Mouse (Mus musculus) liver, embryonic 14.5 days (tissue): ENCODE data around the gene Xrcc4. TPM values are rescaled to one million over a fixed set of nuclear protein-coding genes. Genes with fewer than 3 reads are reported as not detected.

ENCODE experiments used
- ATAC-seq: fragments of 200-750 bp; cut with Nextera tagmentation; 2 replicates; pipeline ENCODE4 v1.8.0; 2017; ENCODE audit warnings: moderate number of reproducible peaks, mild to moderate bottlenecking, moderate library complexity; ENCODE audit not compliant: insufficient read depth
- DNase-seq, 3 experiments: peaks; one replicate each; pipeline ENCODE4 v3.0.0-alpha.2; 2012 to 2013; ENCODE audit warnings: low read depth in 3 of 3, low spot score in 3 of 3
- H3K27ac ChIP-seq: fragments of 300-500 bp; sonication (generic); 2 replicates; pipeline ENCODE4 v1.5.1; 2014; ENCODE audit warnings: moderate library complexity, mild to moderate bottlenecking, control low read depth, inconsistent platforms
- H3K27me3 ChIP-seq: fragments of 300-500 bp; sonication (generic); 2 replicates; pipeline ENCODE4 v1.6.1; 2014; ENCODE audit warnings: mild to moderate bottlenecking, low read length, moderate library complexity; ENCODE audit not compliant: control insufficient read depth, insufficient read depth
- H3K36me3 ChIP-seq: fragments of 300-500 bp; sonication (generic); replicated peaks from 2 replicates; pipeline ENCODE4 v1.6.1; 2014; ENCODE audit warnings: low read depth; ENCODE audit not compliant: control insufficient read depth, insufficient read depth
- H3K4me1 ChIP-seq, 2 experiments: fragments of 200-500 bp in 1 of 2; fragments of 300-500 bp in 1 of 2; sonication (generic) in 1 of 2; replicated peaks; 2 replicates each; pipeline ENCODE4 v1.6.1; 2012 to 2014; ENCODE audit warnings: antibody characterized with exemption in 1 of 2, inconsistent platforms in 1 of 2, low read length in 1 of 2; ENCODE audit not compliant: control insufficient read depth in 2 of 2, insufficient read depth in 2 of 2
- H3K4me2 ChIP-seq: fragments of 300-500 bp; sonication (generic); 2 replicates; pipeline ENCODE4 v1.6.1; 2014; ENCODE audit warnings: low read depth, mild to moderate bottlenecking, control low read depth, moderate library complexity
- H3K4me3 ChIP-seq, 2 experiments: fragments of 200-500 bp in 1 of 2; fragments of 300-500 bp in 1 of 2; sonication (generic) in 1 of 2; 2 replicates each; pipeline ENCODE4 v1.5.1; 2012 to 2014; ENCODE audit warnings: low read depth in 2 of 2, low read length in 2 of 2, mild to moderate bottlenecking in 2 of 2, control low read depth in 1 of 2, inconsistent platforms in 1 of 2, moderate library complexity in 1 of 2; ENCODE audit not compliant: insufficient read depth in 1 of 2
- H3K9ac ChIP-seq: fragments of 300-500 bp; sonication (generic); replicated peaks from 2 replicates; pipeline ENCODE4 v1.6.1; 2014; ENCODE audit warnings: mild to moderate bottlenecking, control low read depth, moderate library complexity
- H3K9me3 ChIP-seq: fragments of 300-500 bp; sonication (generic); 2 replicates; pipeline ENCODE4 v1.6.1; 2016; ENCODE audit warnings: low read length, mixed read lengths; ENCODE audit not compliant: control insufficient read depth
- CTCF ChIP-seq: IDR thresholded peaks from 2 replicates; pipeline ENCODE4 v1.5.1; 2016; ENCODE audit warnings: antibody characterized with exemption, low read depth, control low read depth
- EP300 ChIP-seq: IDR thresholded peaks from 2 replicates; pipeline ENCODE4 v1.6.1; 2016; ENCODE audit warnings: antibody characterized with exemption, low read depth
- WGBS: fragments of 180-500 bp; shearing (Covaris S2); extraction: QIAGEN DNeasy Blood & Tissue Kit; methylation state at CpG from one replicate; pipeline ENCODE4 v1.1.7; 2014; ENCODE audit not compliant: insufficient replicate concordance; 5-methylcytosine and 5-hydroxymethylcytosine counted together
- polyA plus RNA-seq, 2 experiments: library from polyadenylated mRNA; depleted of rRNA in 1 of 2; stranded (reverse) in 1 of 2; unstranded in 1 of 2; fragments of >200 nt; fragmentation: Nextera tagmentation in 1 of 2; extraction: Ambion mirVana in 1 of 2; gene quantifications; 2 replicates each; pipeline versions ENCODE4 v1.2.1 to v1.2.3; 2012 to 2014

The Xrcc4 gene
- polyA plus RNA-seq, 2 experiments: 2.6 to 5.8 TPM

- WGBS: 36% methylated on average over 3 of the region's 3 CpGs
- DNase-seq: no peak
- Histone ChIP-seq H3K27ac (no peak overlapping the region), H3K4me2 (no peak overlapping the region), H3K4me3 (no peak overlapping the region), H3K36me3 (no peaks in the 10 kb centered on the region), H3K9me3 (no peaks in the 10 kb centered on the region), H3K4me1 (no peaks in the 10 kb centered on the region), H3K27me3 (no peaks in the 10 kb centered on the region), H3K9ac (no peak overlapping the region)
- no peak for TF ChIP-seq CTCF
- TF ChIP-seq EP300: no peak
- no peak for ATAC-seq
Observed at GRCm38 (mm10) chr13:89970940-89971339, 118.5 kb downstream of the Xrcc4 start.

- DNase-seq: no peak
- no peak overlapping the region for H3K27ac ChIP-seq
- no peak overlapping the region for H3K4me2 ChIP-seq
- no peak overlapping the region for H3K4me3 ChIP-seq
- no peaks in the 10 kb centered on the region for H3K36me3 ChIP-seq
- no peak overlapping the region for H3K9ac ChIP-seq
- ATAC-seq: no peak
- TF ChIP-seq EP300 (no peak), CTCF (no peak)
- H3K9me3 ChIP-seq: no peaks in the 10 kb centered on the region
- no peaks in the 10 kb centered on the region for H3K27me3 ChIP-seq
- no peaks in the 10 kb centered on the region for H3K4me1 ChIP-seq
Observed at GRCm38 (mm10) chr13:89968671-89969070, 120.7 kb downstream of the Xrcc4 start.

- H3K4me2 ChIP-seq: no peak overlapping the region
- no peak overlapping the region for H3K27ac ChIP-seq
- H3K9me3 ChIP-seq: no peaks in the 10 kb centered on the region
- H3K36me3 ChIP-seq: no peaks in the 10 kb centered on the region
- no peak for TF ChIP-seq EP300
- no peak for TF ChIP-seq CTCF
- no peak overlapping the region for H3K9ac ChIP-seq
- 66% methylated on average over 2 of the region's 2 CpGs for WGBS
- H3K4me3 ChIP-seq: no peak overlapping the region
- no peaks in the 10 kb centered on the region for H3K4me1 ChIP-seq
- no peaks in the 10 kb centered on the region for H3K27me3 ChIP-seq
- ATAC-seq (no peak), DNase-seq (no peak)
Observed at GRCm38 (mm10) chr13:89944354-89944753, 145.1 kb downstream of the Xrcc4 start.

- DNase-seq (no peak), ATAC-seq (no peak)
- no peak overlapping the region for H3K4me2 ChIP-seq
- H3K9ac ChIP-seq: no peak overlapping the region
- no peaks in the 10 kb centered on the region for H3K4me1 ChIP-seq
- TF ChIP-seq EP300 (no peak), CTCF (no peak)
- no peaks in the 10 kb centered on the region for H3K27me3 ChIP-seq
- no peak overlapping the region for H3K27ac ChIP-seq
- no peak overlapping the region for H3K4me3 ChIP-seq
- H3K9me3 ChIP-seq: no peaks in the 10 kb centered on the region
- 52% methylated on average over 3 of the region's 3 CpGs for WGBS
- no peaks in the 10 kb centered on the region for H3K36me3 ChIP-seq
Observed at GRCm38 (mm10) chr13:89929477-89929876, 159.9 kb downstream of the Xrcc4 start.

- Histone ChIP-seq H3K27me3 (no peaks in the 10 kb centered on the region), H3K27ac (no peak overlapping the region), H3K4me1 (no peaks in the 10 kb centered on the region), H3K36me3 (no peaks in the 10 kb centered on the region), H3K4me2 (no peak overlapping the region), H3K9me3 (no peaks in the 10 kb centered on the region), H3K9ac (no peak overlapping the region), H3K4me3 (no peak overlapping the region)
- DNase-seq (no peak), ATAC-seq (no peak)
- WGBS: 77% methylated on average over 3 of the region's 3 CpGs
- no peak for TF ChIP-seq EP300
- no peak for TF ChIP-seq CTCF
Observed at GRCm38 (mm10) chr13:89918814-89919481, 170.5 kb downstream of the Xrcc4 start.
